ENCODE assay signal across 8 mouse cellular contexts in genomic region chr2:129800271-129800903, GRCm38 (mm10). TPM values are rescaled to one million over a fixed set of nuclear protein-coding genes. Genes with fewer than 3 reads are reported as not detected.
DNase-seq lines count a peak whose midpoint lies in the region; ATAC-seq and TF ChIP-seq lines count a peak whose summit lies in the region.

Stk35 (plus strand) TSS chr2:129800517.

- H3K9ac ChIP-seq in forebrain, embryonic 16.5 days (replicated peaks; ENCODE audit: low read depth, low read length), result peak within 1 kb of the TSS; percentile 98
- peak within 1 kb of the TSS; percentile 92 for H3K9ac ChIP-seq in lung, embryonic 14.5 days

- peak; percentile 27; the same call in 1 of the 2 replicates for TF ChIP-seq POLR2A in olfactory bulb, adult 2 months (IDR thresholded peaks at IDR 0.05; ENCODE audit: insufficient read depth, low read depth, low read length)
- TF ChIP-seq POLR2A in thymus, adult 2 months (IDR thresholded peaks at IDR 0.05; ENCODE audit: control insufficient read depth, extremely low read depth, insufficient read depth, low read length, poor library complexity), result peak; percentile 48; the same call in 1 of the 2 replicates

- peaks cover 26% of the 10 kb centered on the region for H3K4me1 ChIP-seq in forebrain, embryonic 16.5 days (replicated peaks; ENCODE audit: control insufficient read depth, insufficient read depth, low read length)
- peaks cover 8% of the 10 kb centered on the region for H3K4me1 ChIP-seq in lung, embryonic 14.5 days (ENCODE audit: insufficient read depth)
- H3K4me1 ChIP-seq in olfactory bulb, adult 2 months (ENCODE audit: control insufficient read depth, insufficient read depth, low read length), result peaks cover 8% of the 10 kb centered on the region
- peaks cover 15% of the 10 kb centered on the region for H3K4me1 ChIP-seq in thymus, adult 2 months (replicated peaks; ENCODE audit: control insufficient read depth, insufficient read depth, low read length)

- peaks cover 3% of the 10 kb centered on the region; the same call in 1 of the 2 replicates for H3K36me3 ChIP-seq in forebrain, embryonic 16.5 days (ENCODE audit: control insufficient read depth, insufficient read depth)
- H3K36me3 ChIP-seq in lung, embryonic 14.5 days (ENCODE audit: insufficient read depth), result peaks cover 22% of the 10 kb centered on the region
- H3K36me3 ChIP-seq in thymus, adult 2 months (ENCODE audit: control insufficient read depth, insufficient read depth, low read length), result no peaks in the 10 kb centered on the region

- peak within 1 kb of the TSS; percentile 95 for H3K27ac ChIP-seq in forebrain, embryonic 16.5 days (ENCODE audit: low read length)
- peak within 1 kb of the TSS; percentile 97 for H3K27ac ChIP-seq in layer of hippocampus, adult 2 months
- peak within 1 kb of the TSS; percentile 98 for H3K27ac ChIP-seq in lung, embryonic 14.5 days (ENCODE audit: low read depth)
- H3K27ac ChIP-seq in olfactory bulb, adult 2 months (ENCODE audit: insufficient read depth, low read depth, low read length), result peak within 1 kb of the TSS; percentile 97
- H3K27ac ChIP-seq in thymus, adult 2 months (ENCODE audit: control insufficient read depth, insufficient read depth, low read length), result peak within 1 kb of the TSS; percentile 52; the same call in 1 of the 2 replicates

- no peaks in the 10 kb centered on the region for H3K27me3 ChIP-seq in forebrain, embryonic 16.5 days (replicated peaks; ENCODE audit: control insufficient read depth, insufficient read depth, low read length)
- no peaks in the 10 kb centered on the region for H3K27me3 ChIP-seq in lung, embryonic 14.5 days (ENCODE audit: insufficient read depth, low read length)
- no peaks in the 10 kb centered on the region for H3K27me3 ChIP-seq in thymus, adult 2 months (ENCODE audit: control insufficient read depth, insufficient read depth, low read length)

- peak; percentile 89 for ATAC-seq in forebrain, embryonic 16.5 days
- ATAC-seq in lung, embryonic 14.5 days (ENCODE audit: insufficient read depth), result peak; percentile 92

- intact Hi-C loops in heart, postnatal 36 days (cut with DNase I), result loop anchor here (2.0 to 5.0 kb wide), 3 partner anchors 72 to 377 kb away; partner anchors contain the start of genes Sirpa and Snrpb

- DNase-seq in ES-CJ7 (ENCODE audit: low read depth, low spot score), result peak; percentile 96
- DNase-seq in cerebellum, adult 11 months, result peak; percentile 87
- peak; percentile 84 to 88 for DNase-seq in heart, postnatal 36 days
- peak; percentile 79 to 87 for DNase-seq in layer of hippocampus, adult 2 months (ENCODE audit: low spot score in 2 of 2)
- peak; percentile 97 for DNase-seq in lung, embryonic 14.5 days
- DNase-seq in thymus, adult 2 months, result peak; percentile 78

- H3K4me3 ChIP-seq in forebrain, embryonic 16.5 days (replicated peaks; ENCODE audit: low read length), result peak within 1 kb of the TSS; percentile 99
- peak within 1 kb of the TSS; percentile 86 for H3K4me3 ChIP-seq in layer of hippocampus, adult 2 months
- H3K4me3 ChIP-seq in lung, embryonic 14.5 days (ENCODE audit: low read depth, low read length), result peak within 1 kb of the TSS; percentile 75
- peak within 1 kb of the TSS; percentile 94 for H3K4me3 ChIP-seq in olfactory bulb, adult 2 months (ENCODE audit: insufficient read depth, low read depth, low read length)
- H3K4me3 ChIP-seq in thymus, adult 2 months (ENCODE audit: control insufficient read depth, insufficient read depth, low read length), result peak within 1 kb of the TSS; percentile 97

- WGBS in forebrain, embryonic 16.5 days, result under 1% methylated on average over 61 of the region's 63 CpGs
- WGBS in lung, embryonic 14.5 days, result under 1% methylated on average over 59 of the region's 63 CpGs
- WGBS in olfactory bulb, adult 2 months, result under 1% methylated on average over 63 of the region's 63 CpGs
- WGBS in thymus, adult 2 months, result under 1% methylated on average over 63 of the region's 63 CpGs

- TF ChIP-seq CTCF in layer of hippocampus, adult 2 months (conservative IDR thresholded peaks at IDR 0.05), result peak; percentile 49
- TF ChIP-seq CTCF in lung, embryonic 14.5 days (IDR thresholded peaks at IDR 0.05; ENCODE audit: low read depth), result peak; percentile 34
- no peak for TF ChIP-seq CTCF in olfactory bulb, adult 2 months (IDR thresholded peaks at IDR 0.05; ENCODE audit: insufficient read depth, low read depth, low read length)
- 0 out of 2 replicates have a peak, but pooled peaks have one; percentile 4 for TF ChIP-seq CTCF in thymus, adult 2 months (IDR thresholded peaks at IDR 0.05; ENCODE audit: borderline replicate concordance, control insufficient read depth, extremely low read depth, insufficient read depth, low read length, poor library complexity)

- H3K9me3 ChIP-seq in forebrain, embryonic 16.5 days (ENCODE audit: control insufficient read depth, low read length), result no peaks in the 10 kb centered on the region
- H3K9me3 ChIP-seq in lung, embryonic 14.5 days (ENCODE audit: low read depth, low read length), result no peaks in the 10 kb centered on the region

- H3K4me2 ChIP-seq in forebrain, embryonic 16.5 days (ENCODE audit: low read length), result peak within 1 kb of the TSS; percentile 96
- peak within 1 kb of the TSS; percentile 88 for H3K4me2 ChIP-seq in lung, embryonic 14.5 days

RNA-seq across cellular contexts. Expression of gene Stk35, which starts in this region (rescaled TPM):
- 9.0 and 9.4 TPM in 2 replicates for polyA plus RNA-seq in forebrain, embryonic 16.5 days (2015; fragmentation: Nextera tagmentation; extraction: Ambion mirVana)
- 10 to 100 TPM; 16.6 to 20.9 TPM for total RNA-seq in heart, postnatal 36 days (2021)
- 10 to 100 TPM; 28.0 to 33.5 TPM for total RNA-seq in layer of hippocampus, adult 2 months (2021)
- 15.6 and 17.1 TPM in 2 replicates for polyA plus RNA-seq in lung, embryonic 14.5 days (2014; fragmentation: Nextera tagmentation; extraction: Ambion mirVana)
- polyA plus RNA-seq in olfactory bulb, adult 2 months (2012; ENCODE audit: insufficient read depth, insufficient read length, low replicate concordance, missing spikeins), result not detected in 2 replicates
- polyA plus RNA-seq in thymus, adult 2 months (2012; rRNA removed), result 25.0 and 29.0 TPM in 2 replicates

Comparison
In these comparisons a context has a peak if more than half of its experiments do, and no peak if none do; other contexts are left out.
1. Peak in every context shown above with its lines: DNase-seq, ATAC-seq, H3K4me3 ChIP-seq and H3K27ac ChIP-seq.